ENCODE assay signal across 8 mouse cellular contexts in the genomic region with DNA sequence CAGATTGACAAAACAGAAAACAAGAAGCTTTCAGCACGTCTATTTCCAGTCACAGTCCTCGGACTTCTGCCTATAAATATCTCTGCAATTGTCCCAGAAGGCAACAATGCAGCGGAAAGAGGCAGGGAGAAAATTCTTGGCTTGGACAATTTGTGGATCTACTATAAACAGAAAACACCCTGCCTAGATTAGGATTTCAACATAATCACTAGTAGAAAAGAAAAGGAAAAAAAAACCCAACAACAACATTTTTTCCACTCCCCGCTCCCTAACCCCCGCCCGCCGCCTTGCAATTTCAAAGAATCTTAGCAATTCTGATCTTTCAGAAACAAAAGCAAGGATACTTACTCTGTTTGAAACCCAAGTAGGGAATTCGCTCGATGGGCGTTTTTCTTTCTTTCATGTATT.
A peak's percentile ranks its signal among the peaks of the same experiment; 100 is the strongest.
DNase-seq lines count a peak whose midpoint lies in the region; ATAC-seq and TF ChIP-seq lines count a peak whose summit lies in the region.

No protein-coding gene starts in this region.

- H3K36me3 ChIP-seq in hindbrain, postnatal 0 days (ENCODE audit: insufficient read depth, low read length) = no peaks in the 10 kb centered on the region
- 0 out of 2 replicates have a peak, but pooled peaks cover 4% of the 10 kb centered on the region for H3K36me3 ChIP-seq in hindbrain, embryonic 16.5 days (ENCODE audit: control insufficient read depth, insufficient read depth, low read length)
- H3K36me3 ChIP-seq in heart, embryonic 14.5 days (ENCODE audit: control insufficient read depth, insufficient read depth, low read length) = peaks cover 56% of the 10 kb centered on the region

- no peak for ATAC-seq in hindbrain, postnatal 0 days
- ATAC-seq in hindbrain, embryonic 16.5 days = no peak
- no peak for ATAC-seq in heart, embryonic 14.5 days (ENCODE audit: insufficient number of reproducible peaks, insufficient read depth, low FRiP score, low read depth)

- TF ChIP-seq CTCF in hindbrain, postnatal 0 days (IDR thresholded peaks at IDR 0.05; ENCODE audit: low read depth) = no peak

- H3K27ac ChIP-seq in hindbrain, postnatal 0 days = 0 out of 2 replicates have a peak overlapping the region, but pooled peaks have one; percentile 11
- no peak overlapping the region for H3K27ac ChIP-seq in hindbrain, embryonic 16.5 days (ENCODE audit: low read depth, low read length)
- peak overlapping the region; percentile 95 for H3K27ac ChIP-seq in brown adipose tissue, adult 24 weeks (replicated peaks; ENCODE audit: low read depth, low read length)
- peak overlapping the region; percentile 66 to 70 for H3K27ac ChIP-seq in heart, embryonic 14.5 days (replicated peaks in 1 of 2; ENCODE audit: control insufficient read depth in 1 of 2, insufficient read depth in 1 of 2, low read depth in 2 of 2, low read length in 2 of 2)

- no peak overlapping the region for H3K9ac ChIP-seq in hindbrain, postnatal 0 days (replicated peaks; ENCODE audit: low read length)
- no peak overlapping the region for H3K9ac ChIP-seq in hindbrain, embryonic 16.5 days (ENCODE audit: low read depth, low read length)
- H3K9ac ChIP-seq in heart, embryonic 14.5 days (ENCODE audit: low read length) = no peak overlapping the region

- H3K4me2 ChIP-seq in hindbrain, postnatal 0 days (ENCODE audit: low read depth, low read length) = no peak overlapping the region
- no peak overlapping the region for H3K4me2 ChIP-seq in hindbrain, embryonic 16.5 days (ENCODE audit: low read length)
- peak overlapping the region; percentile 24 for H3K4me2 ChIP-seq in heart, embryonic 14.5 days (ENCODE audit: low read length)

- no peaks in the 10 kb centered on the region for H3K9me3 ChIP-seq in hindbrain, postnatal 0 days (ENCODE audit: low read length)
- H3K9me3 ChIP-seq in hindbrain, embryonic 16.5 days (ENCODE audit: control insufficient read depth, low read length) = no peaks in the 10 kb centered on the region
- H3K9me3 ChIP-seq in heart, embryonic 14.5 days (ENCODE audit: control insufficient read depth, low read length) = no peaks in the 10 kb centered on the region

- peaks cover 4% of the 10 kb centered on the region; the same call in 1 of the 2 replicates for H3K4me1 ChIP-seq in hindbrain, postnatal 0 days (ENCODE audit: insufficient read depth, low read length)
- no peaks in the 10 kb centered on the region for H3K4me1 ChIP-seq in hindbrain, embryonic 16.5 days (ENCODE audit: control insufficient read depth, insufficient read depth, low read depth, low read length)
- peaks cover 26% of the 10 kb centered on the region for H3K4me1 ChIP-seq in brown adipose tissue, adult 24 weeks (ENCODE audit: control insufficient read depth, insufficient read depth, insufficient read length, low read length)
- H3K4me1 ChIP-seq in heart, embryonic 14.5 days (ENCODE audit: control insufficient read depth in 2 of 2, insufficient read depth in 2 of 2, low read length in 2 of 2) = peaks cover 10 to 60% of the 10 kb centered on the region in 2 experiments

- H3K27me3 ChIP-seq in hindbrain, postnatal 0 days (ENCODE audit: insufficient read depth, low read length) = no peaks in the 10 kb centered on the region
- H3K27me3 ChIP-seq in hindbrain, embryonic 16.5 days (replicated peaks; ENCODE audit: control insufficient read depth, insufficient read depth, low read length) = no peaks in the 10 kb centered on the region
- no peaks in the 10 kb centered on the region for H3K27me3 ChIP-seq in heart, embryonic 14.5 days (ENCODE audit: control insufficient read depth, insufficient read depth, low read length)

- DNase-seq in hindbrain, postnatal 0 days (ENCODE audit: low spot score) = no peak
- DNase-seq in kidney, postnatal 36 days = peak; percentile 64 to 65
- DNase-seq in layer of hippocampus, postnatal 14 days (ENCODE audit: low spot score in 2 of 2) = no peak
- no peak for DNase-seq in cerebellum, postnatal 14 days
- DNase-seq in frontal cortex, adult 2 months (ENCODE audit: extremely low spot score in 1 of 2, low spot score in 1 of 2) = no peak

- H3K4me3 ChIP-seq in hindbrain, postnatal 0 days (ENCODE audit: low read length) = no peak overlapping the region
- no peak overlapping the region for H3K4me3 ChIP-seq in hindbrain, embryonic 16.5 days (ENCODE audit: low read length)
- H3K4me3 ChIP-seq in brown adipose tissue, adult 24 weeks (ENCODE audit: insufficient read depth, low read depth, low read length) = peak overlapping the region; percentile 18; the same call in 1 of the 2 replicates
- no peak overlapping the region for H3K4me3 ChIP-seq in heart, embryonic 14.5 days (ENCODE audit: control insufficient read depth in 1 of 2, insufficient read depth in 1 of 2, low read depth in 1 of 2, low read length in 2 of 2)

- WGBS in hindbrain, postnatal 0 days = 69% methylated on average over 10 of the region's 10 CpGs
- 75% methylated on average over 10 of the region's 10 CpGs for WGBS in hindbrain, embryonic 16.5 days
- WGBS in heart, embryonic 14.5 days = 29% methylated on average over 10 of the region's 10 CpGs

Comparison
In these comparisons a context has a peak if more than half of its experiments do, and no peak if none do; other contexts are left out.
1. DNase-seq: peak in kidney, postnatal 36 days (2 of 2); none in hindbrain, postnatal 0 days (single experiment), layer of hippocampus, postnatal 14 days (0 of 2), cerebellum, postnatal 14 days (0 of 2) and frontal cortex, adult 2 months (0 of 2).